Mouse (Mus musculus): ENCODE measurements around the gene Serbp1. TPM values are rescaled to one million over a fixed set of nuclear protein-coding genes. Genes with fewer than 3 reads are reported as not detected.
A peak's percentile ranks its signal among the peaks of the same experiment; 100 is the strongest.

Serbp1 gene
- polyA plus RNA-seq, 1 experiment from 2014 or later = 404 TPM

DNA sequence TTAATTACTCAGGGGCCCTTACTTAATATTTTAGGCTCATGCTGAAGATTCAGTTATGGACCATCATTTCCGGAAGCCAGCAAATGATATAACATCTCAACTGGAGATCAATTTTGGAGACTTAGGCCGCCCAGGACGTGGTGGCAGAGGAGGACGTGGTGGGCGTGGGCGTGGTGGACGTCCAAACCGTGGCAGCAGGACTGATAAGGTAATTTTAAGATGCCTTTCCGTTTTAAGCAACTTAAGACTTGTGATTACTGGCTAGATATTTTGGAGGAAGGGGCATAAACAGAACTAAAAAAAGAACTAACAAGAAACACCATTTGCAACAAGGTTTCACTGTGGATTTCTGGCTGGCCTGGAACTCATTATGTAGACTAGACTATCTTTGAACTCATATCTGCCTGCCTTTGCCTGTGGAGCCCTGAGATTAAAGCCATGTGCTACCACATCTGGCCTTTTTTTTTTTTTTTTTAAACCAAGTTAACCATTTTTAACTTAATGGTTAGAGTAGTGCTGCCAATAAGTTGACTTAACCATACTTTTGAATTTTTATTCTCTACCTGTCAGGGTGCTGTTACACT is 43.7 kb downstream of the Serbp1 start:
- ATAC-seq (ENCODE audit: low FRiP score) = no peak
- WGBS = 87% methylated on average over 9 of the region's 9 CpGs
- H3K4me2 ChIP-seq (replicated peaks) = no peak overlapping the region
- no peak overlapping the region for H3K4me3 ChIP-seq
- no peaks in the 10 kb centered on the region for H3K4me1 ChIP-seq
- no peak overlapping the region for H3K27ac ChIP-seq
- H3K36me3 ChIP-seq = peaks cover 35% of the 10 kb centered on the region
- no peaks in the 10 kb centered on the region for H3K9me3 ChIP-seq (replicated peaks)
- no peaks in the 10 kb centered on the region for H3K27me3 ChIP-seq
- H3K9ac ChIP-seq = no peak overlapping the region

DNA sequence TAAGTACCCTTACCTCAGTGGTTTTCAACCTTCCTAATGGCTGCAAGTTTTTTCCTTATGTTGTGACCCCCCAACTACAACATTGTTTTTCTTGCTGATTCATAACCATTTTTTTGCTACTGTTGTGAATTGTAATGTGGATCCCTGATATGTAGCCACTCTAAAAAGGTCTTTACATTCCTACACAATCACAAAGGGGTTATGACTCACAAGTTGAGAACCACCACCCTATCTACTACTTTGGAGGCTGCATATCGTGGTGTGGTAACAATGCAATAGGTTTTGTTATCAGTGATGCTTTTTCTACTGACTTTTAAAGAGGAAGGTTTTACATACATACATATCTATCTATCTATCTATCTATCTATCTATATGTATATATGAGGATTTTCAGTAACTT is 44.9 kb downstream of the Serbp1 start:
- Histone ChIP-seq H3K36me3 (peaks cover 30% of the 10 kb centered on the region), H3K9me3 (replicated peaks) (no peaks in the 10 kb centered on the region), H3K4me2 (replicated peaks) (no peak overlapping the region), H3K9ac (no peak overlapping the region), H3K4me1 (no peaks in the 10 kb centered on the region), H3K4me3 (no peak overlapping the region), H3K27ac (no peak overlapping the region), H3K27me3 (no peaks in the 10 kb centered on the region)
- ATAC-seq (ENCODE audit: low FRiP score) = no peak
- WGBS = 92% methylated on average over 1 of the region's 1 CpGs

- no peaks in the 10 kb centered on the region for H3K9me3 ChIP-seq (replicated peaks)
- no peaks in the 10 kb centered on the region for H3K4me1 ChIP-seq
- ATAC-seq (ENCODE audit: low FRiP score) = no peak
- no peaks in the 10 kb centered on the region for H3K27me3 ChIP-seq
- no peak overlapping the region for H3K4me2 ChIP-seq (replicated peaks)
- H3K27ac ChIP-seq = no peak overlapping the region
- peaks cover 9% of the 10 kb centered on the region; the same call in 1 of the 2 replicates for H3K36me3 ChIP-seq
- H3K4me3 ChIP-seq = no peak overlapping the region
- 90% methylated on average over 5 of the region's 5 CpGs for WGBS
- no peak overlapping the region for H3K9ac ChIP-seq
Observed at GRCm38 (mm10) chr6:67292042-67292623, 54.2 kb downstream of the Serbp1 start.

- peaks cover 4% of the 10 kb centered on the region; the same call in 1 of the 2 replicates for H3K4me1 ChIP-seq
- no peak overlapping the region for H3K4me2 ChIP-seq (replicated peaks)
- 57% methylated on average over 5 of the region's 5 CpGs for WGBS
- H3K9ac ChIP-seq = no peak overlapping the region
- H3K27me3 ChIP-seq = no peaks in the 10 kb centered on the region
- no peak overlapping the region for H3K27ac ChIP-seq
- H3K4me3 ChIP-seq = no peak overlapping the region
- no peaks in the 10 kb centered on the region for H3K9me3 ChIP-seq (replicated peaks)
- ATAC-seq (ENCODE audit: low FRiP score) = no peak
- H3K36me3 ChIP-seq = no peaks in the 10 kb centered on the region
Observed at GRCm38 (mm10) chr6:67296126-67296525, 58.1 kb downstream of the Serbp1 start.

DNA sequence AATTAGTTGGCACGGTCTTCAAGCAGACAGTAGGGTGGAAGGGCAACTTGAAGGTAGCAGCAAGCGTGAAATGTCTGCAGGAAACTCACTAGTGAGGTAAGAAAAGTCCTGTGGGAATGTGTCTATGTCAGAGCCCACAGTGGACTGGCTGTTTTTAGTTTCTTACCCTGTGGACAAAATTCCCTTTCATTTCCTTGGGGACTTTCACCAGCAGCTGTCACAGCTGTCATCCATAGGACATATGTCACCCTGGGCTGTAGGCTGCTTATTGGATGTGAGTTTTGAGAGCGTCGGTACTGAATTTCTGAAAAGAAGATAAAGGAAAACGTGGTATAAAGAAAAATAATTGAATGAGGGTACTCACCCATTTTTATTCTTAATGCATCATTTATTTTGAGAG is 60.8 kb downstream of the Serbp1 start:
- H3K27ac ChIP-seq = no peak overlapping the region
- no peaks in the 10 kb centered on the region for H3K27me3 ChIP-seq
- H3K9ac ChIP-seq = no peak overlapping the region
- H3K4me3 ChIP-seq = no peak overlapping the region
- no peaks in the 10 kb centered on the region for H3K9me3 ChIP-seq (replicated peaks)
- no peak overlapping the region for H3K4me2 ChIP-seq (replicated peaks)
- H3K4me1 ChIP-seq = peaks cover 4% of the 10 kb centered on the region; the same call in 1 of the 2 replicates
- WGBS = 65% methylated on average over 5 of the region's 5 CpGs
- 0 out of 2 replicates have a peak, but pooled peaks have one; percentile 33 for ATAC-seq (ENCODE audit: low FRiP score)
- H3K36me3 ChIP-seq = no peaks in the 10 kb centered on the region

DNA sequence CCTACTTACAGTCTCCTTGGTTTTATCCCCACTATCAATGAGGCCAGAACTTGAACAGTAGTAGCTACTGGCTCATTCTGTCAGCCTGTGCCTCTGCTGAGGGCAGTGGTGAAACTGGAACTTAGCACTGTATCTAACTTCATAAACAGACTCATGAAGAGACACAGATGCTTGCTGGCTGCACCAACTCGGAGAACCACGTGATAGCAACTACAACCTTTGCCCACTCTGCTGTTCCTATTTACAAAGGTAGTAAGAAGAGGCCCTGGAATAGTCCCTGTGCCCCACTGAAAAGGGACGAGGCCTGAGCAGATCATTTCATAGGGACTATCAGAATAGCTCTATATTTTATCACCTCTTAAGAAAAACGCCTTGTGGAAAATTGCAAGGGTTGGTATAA is 62.3 kb downstream of the Serbp1 start:
- no peak overlapping the region for H3K4me3 ChIP-seq
- H3K27me3 ChIP-seq = no peaks in the 10 kb centered on the region
- 70% methylated on average over 4 of the region's 4 CpGs for WGBS
- ATAC-seq (ENCODE audit: low FRiP score) = no peak
- no peaks in the 10 kb centered on the region for H3K9me3 ChIP-seq (replicated peaks)
- no peak overlapping the region for H3K27ac ChIP-seq
- H3K4me2 ChIP-seq (replicated peaks) = no peak overlapping the region
- H3K9ac ChIP-seq = no peak overlapping the region
- no peaks in the 10 kb centered on the region for H3K36me3 ChIP-seq
- peaks cover 4% of the 10 kb centered on the region; the same call in 1 of the 2 replicates for H3K4me1 ChIP-seq

- H3K4me1 ChIP-seq = peaks cover 4% of the 10 kb centered on the region; the same call in 1 of the 2 replicates
Observed at GRCm38 (mm10) chr6:67300710-67301163, 62.8 kb downstream of the Serbp1 start.

DNA sequence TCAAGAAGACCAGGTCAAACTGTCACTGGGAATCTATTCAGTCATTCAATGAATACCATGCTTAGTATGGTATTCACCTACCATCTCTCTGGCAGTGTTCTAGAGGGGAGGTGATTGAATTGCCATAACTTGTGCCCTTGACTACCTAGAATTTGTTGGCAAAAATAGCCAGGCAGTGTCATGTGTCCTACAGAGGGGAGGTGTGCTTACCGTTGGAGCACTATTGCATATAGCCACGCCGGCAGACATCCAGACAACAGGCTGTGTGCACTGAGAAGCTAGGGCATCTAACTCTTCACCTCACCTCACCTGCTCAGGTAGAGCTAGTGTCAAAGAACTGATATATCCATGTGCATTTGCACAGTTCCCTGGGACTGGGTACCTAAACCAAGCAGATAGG is 63.3 kb downstream of the Serbp1 start:
- Histone ChIP-seq H3K4me3 (no peak overlapping the region), H3K9ac (no peak overlapping the region), H3K36me3 (no peaks in the 10 kb centered on the region), H3K4me2 (replicated peaks) (no peak overlapping the region), H3K4me1 (peaks cover 4% of the 10 kb centered on the region; the same call in 1 of the 2 replicates), H3K27ac (no peak overlapping the region), H3K27me3 (no peaks in the 10 kb centered on the region), H3K9me3 (replicated peaks) (no peaks in the 10 kb centered on the region)
- no peak for ATAC-seq (ENCODE audit: low FRiP score)
- WGBS = 86% methylated on average over 3 of the region's 3 CpGs

More at GRCm38 (mm10) chr6:67300710-67301163, 62.8 kb downstream of the Serbp1 start:
- WGBS = 55% methylated on average over 6 of the region's 6 CpGs
- no peak overlapping the region for H3K4me3 ChIP-seq
- no peak overlapping the region for H3K27ac ChIP-seq
- no peaks in the 10 kb centered on the region for H3K9me3 ChIP-seq (replicated peaks)
- H3K4me2 ChIP-seq (replicated peaks) = no peak overlapping the region
- no peak for ATAC-seq (ENCODE audit: low FRiP score)
- no peaks in the 10 kb centered on the region for H3K27me3 ChIP-seq
- no peak overlapping the region for H3K9ac ChIP-seq
- H3K36me3 ChIP-seq = no peaks in the 10 kb centered on the region

GRCm38 (mm10) chr6:67302471-67302870 is 64.5 kb downstream of the Serbp1 start:
- Histone ChIP-seq H3K4me2 (replicated peaks) (no peak overlapping the region), H3K36me3 (no peaks in the 10 kb centered on the region), H3K9ac (no peak overlapping the region), H3K4me3 (no peak overlapping the region), H3K9me3 (replicated peaks) (no peaks in the 10 kb centered on the region), H3K4me1 (peaks cover 4% of the 10 kb centered on the region; the same call in 1 of the 2 replicates), H3K27me3 (no peaks in the 10 kb centered on the region), H3K27ac (no peak overlapping the region)
- WGBS = 88% methylated on average over 4 of the region's 4 CpGs
- no peak for ATAC-seq (ENCODE audit: low FRiP score)

GRCm38 (mm10) chr6:67303210-67303609 is 65.2 kb downstream of the Serbp1 start:
- no peaks in the 10 kb centered on the region for H3K9me3 ChIP-seq (replicated peaks)
- no peak overlapping the region for H3K27ac ChIP-seq
- H3K27me3 ChIP-seq = no peaks in the 10 kb centered on the region
- no peak for ATAC-seq (ENCODE audit: low FRiP score)
- peaks cover 4% of the 10 kb centered on the region; the same call in 1 of the 2 replicates for H3K4me1 ChIP-seq
- no peaks in the 10 kb centered on the region for H3K36me3 ChIP-seq
- no peak overlapping the region for H3K4me2 ChIP-seq (replicated peaks)
- 81% methylated on average over 10 of the region's 10 CpGs for WGBS
- H3K4me3 ChIP-seq = no peak overlapping the region
- no peak overlapping the region for H3K9ac ChIP-seq

DNA sequence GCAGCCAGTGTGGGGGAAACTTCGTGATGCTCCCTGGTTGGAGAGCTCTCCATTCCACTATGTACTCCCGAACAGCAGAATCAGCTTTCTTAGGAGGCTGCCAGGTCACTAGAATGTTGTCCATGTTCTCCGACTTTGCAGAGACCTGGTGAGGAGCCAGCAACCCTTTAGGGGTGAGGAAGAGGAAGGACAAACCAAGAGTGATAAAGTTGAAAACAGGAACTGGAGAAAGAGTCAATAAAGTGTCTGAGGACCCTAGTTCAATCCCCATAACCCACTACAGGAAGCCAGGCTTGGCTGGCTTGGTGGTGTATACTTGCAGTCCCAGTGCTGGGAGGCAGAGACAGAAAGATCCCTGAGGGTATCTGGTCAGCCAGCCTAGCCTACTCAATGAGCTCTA is 71.0 kb downstream of the Serbp1 start:
- H3K9ac ChIP-seq = no peak overlapping the region
- no peaks in the 10 kb centered on the region for H3K4me1 ChIP-seq
- no peak for ATAC-seq (ENCODE audit: low FRiP score)
- no peak overlapping the region for H3K27ac ChIP-seq
- no peak overlapping the region for H3K4me2 ChIP-seq (replicated peaks)
- H3K4me3 ChIP-seq = no peak overlapping the region
- no peaks in the 10 kb centered on the region for H3K36me3 ChIP-seq
- no peaks in the 10 kb centered on the region for H3K27me3 ChIP-seq
- 92% methylated on average over 3 of the region's 3 CpGs for WGBS
- H3K9me3 ChIP-seq (replicated peaks) = no peaks in the 10 kb centered on the region

- ATAC-seq (ENCODE audit: low FRiP score) = no peak
- WGBS = 78% methylated on average over 3 of the region's 3 CpGs
- Histone ChIP-seq H3K4me3 (no peak overlapping the region), H3K27me3 (no peaks in the 10 kb centered on the region), H3K4me2 (replicated peaks) (no peak overlapping the region), H3K27ac (no peak overlapping the region), H3K36me3 (no peaks in the 10 kb centered on the region), H3K4me1 (no peaks in the 10 kb centered on the region), H3K9ac (no peak overlapping the region), H3K9me3 (replicated peaks) (no peaks in the 10 kb centered on the region)
Observed at GRCm38 (mm10) chr6:67309752-67310151, 71.8 kb downstream of the Serbp1 start.

- no peak for ATAC-seq (ENCODE audit: low FRiP score)
- H3K27ac ChIP-seq = no peak overlapping the region
- no peak overlapping the region for H3K4me3 ChIP-seq
- H3K4me1 ChIP-seq = no peaks in the 10 kb centered on the region
- no peaks in the 10 kb centered on the region for H3K27me3 ChIP-seq
- no peaks in the 10 kb centered on the region for H3K9me3 ChIP-seq (replicated peaks)
- no peak overlapping the region for H3K9ac ChIP-seq
- H3K4me2 ChIP-seq (replicated peaks) = no peak overlapping the region
- WGBS = 79% methylated on average over 1 of the region's 1 CpGs
- H3K36me3 ChIP-seq = no peaks in the 10 kb centered on the region
Observed at GRCm38 (mm10) chr6:67314697-67315096, 76.7 kb downstream of the Serbp1 start.
